In genomic region chr3:34525730-34526129, GRCm38 (mm10) we compare ENCODE assay signal across 25 mouse cellular contexts.
DNase-seq lines count a peak whose midpoint lies in the region.
"Had no signal": no experiment of that assay in that cellular context is flagged by ENCODE, and none has a peak within 500 bp of the region (broad histone marks: within the 10 kb centered on the region; RNA-seq: fewer than 3 reads in every experiment).

No protein-coding gene starts in this region.

- H3K27me3 ChIP-seq in embryonic facial prominence, embryonic 10.5 days (replicated peaks; ENCODE audit: low read depth, poor library complexity, severe bottlenecking): no peaks in the 10 kb centered on the region
- H3K27me3 ChIP-seq: embryonic facial prominence, embryonic 12.5 days; embryonic facial prominence, embryonic 15.5 days; heart, embryonic 13.5 days had no signal

- H3K4me1 ChIP-seq in embryonic facial prominence, embryonic 10.5 days: no peaks in the 10 kb centered on the region
- H3K4me1 ChIP-seq: embryonic facial prominence, embryonic 12.5 days; embryonic facial prominence, embryonic 15.5 days; heart, embryonic 10.5 days; heart, embryonic 13.5 days had no signal

- peak; percentile 48 for DNase-seq in heart, adult 11 months
- no peak for DNase-seq in heart, adult 18-20 months
- DNase-seq in 416B (ENCODE audit: low read depth) (peak; percentile 9), MEL-GATA-1-ER (ENCODE audit: extremely low read depth, low read depth) (peak; percentile 8)
- no peak for DNase-seq in embryonic facial prominence, embryonic 10.5 days (ENCODE audit: low spot score)
- no peak for DNase-seq in lung, postnatal 14 days
- no peak for DNase-seq in kidney, postnatal 25 days
- DNase-seq: adrenal gland, adult 2 months; adrenal gland, postnatal 14 days; cerebellum, adult 11 months; cerebellum, adult 2 months; cerebellum, adult 9-11 months; forebrain, postnatal 0 days; gastrocnemius, adult 2 months; gastrocnemius, postnatal 14 days; heart, adult 2 months; heart, postnatal 14 days; heart, postnatal 4 days had no signal

- WGBS in embryonic facial prominence, embryonic 10.5 days: 92% methylated on average over 5 of the region's 5 CpGs

- no peaks in the 10 kb centered on the region for H3K36me3 ChIP-seq in embryonic facial prominence, embryonic 10.5 days (replicated peaks)
- H3K36me3 ChIP-seq: embryonic facial prominence, embryonic 12.5 days; embryonic facial prominence, embryonic 15.5 days; G1E; heart, embryonic 10.5 days; heart, embryonic 13.5 days had no signal

- H3K4me3 ChIP-seq in embryonic facial prominence, embryonic 10.5 days: no peak overlapping the region
- H3K4me3 ChIP-seq: embryonic facial prominence, embryonic 12.5 days; embryonic facial prominence, embryonic 15.5 days; gastrocnemius, adult 2 months; heart, adult 2 months; heart, embryonic 10.5 days; heart, embryonic 13.5 days had no signal

- peaks cover 11% of the 10 kb centered on the region; the same call in 1 of the 2 replicates for H3K9me3 ChIP-seq in embryonic facial prominence, embryonic 10.5 days

- H3K27ac ChIP-seq in embryonic facial prominence, embryonic 10.5 days (replicated peaks): no peak overlapping the region
- H3K27ac ChIP-seq: embryonic facial prominence, embryonic 12.5 days; embryonic facial prominence, embryonic 15.5 days; gastrocnemius, adult 2 months; heart, adult 2 months; heart, embryonic 10.5 days; heart, embryonic 13.5 days; hindbrain, embryonic 14.5 days; hindbrain, postnatal 0 days had no signal

Comparison
In these comparisons a context has a peak if more than half of its experiments do, and no peak if none do; other contexts are left out.
1. DNase-seq: peak in heart, adult 11 months (single experiment), 416B (single experiment) and MEL-GATA-1-ER (single experiment); none in heart, adult 18-20 months (0 of 2), embryonic facial prominence, embryonic 10.5 days (single experiment), lung, postnatal 14 days (single experiment) and kidney, postnatal 25 days (0 of 2).